Mouse (Mus musculus) right cerebral cortex, postnatal 25 days (tissue): ENCODE measurements around the gene Atrnl1.

Experiments used
- DNase-seq: peaks from one replicate; pipeline ENCODE4 v3.0.0; 2022

Atrnl1 gene

GRCm38 (mm10) chr19:57927566-57928523 is 317.0 kb downstream of the Atrnl1 start:
- DNase-seq, result no peak

DNA sequence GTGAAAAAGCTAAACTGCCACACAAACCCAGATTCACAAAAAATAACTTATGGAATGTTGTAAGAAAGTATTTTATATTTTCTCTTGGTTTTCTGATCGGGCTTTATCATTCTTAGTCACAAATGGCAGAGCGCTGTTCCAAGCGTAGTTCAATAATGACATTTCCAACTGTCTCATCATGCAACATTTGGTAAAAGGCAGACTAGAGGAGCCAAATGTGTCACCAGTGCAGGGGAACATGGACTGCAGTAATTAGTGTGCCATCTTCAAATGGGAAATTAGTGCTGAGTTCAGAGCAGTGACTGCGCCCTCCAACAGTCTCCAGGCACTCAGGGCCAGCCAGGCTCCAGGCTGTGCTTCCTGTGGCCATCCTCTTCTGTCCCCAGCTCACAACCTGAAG is 320.8 kb downstream of the Atrnl1 start:
- DNase-seq, result no peak

DNA sequence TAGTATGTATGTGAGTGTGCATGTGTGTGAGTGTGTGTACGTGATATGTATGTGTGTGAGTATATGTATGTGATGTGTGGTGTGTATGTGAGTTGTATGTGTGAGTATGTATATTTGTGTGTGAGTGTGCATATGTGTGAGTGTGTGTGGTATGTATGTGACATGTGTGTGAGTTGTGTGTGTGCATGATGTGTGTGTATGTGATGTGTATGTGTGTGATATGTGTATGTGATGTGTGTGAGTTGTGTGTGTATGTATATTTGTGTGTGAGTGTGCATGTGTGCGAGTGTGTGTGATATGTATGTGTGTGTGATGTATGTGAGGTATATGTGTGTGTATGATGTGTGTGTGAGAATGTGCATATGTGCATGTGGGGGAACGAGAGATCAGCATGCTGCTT is 326.0 kb downstream of the Atrnl1 start:
- DNase-seq, result no peak

GRCm38 (mm10) chr19:57939166-57939565 is 328.3 kb downstream of the Atrnl1 start:
- DNase-seq, result no peak

GRCm38 (mm10) chr19:57941529-57941928 is 330.7 kb downstream of the Atrnl1 start:
- peak; percentile 58 for DNase-seq

DNA sequence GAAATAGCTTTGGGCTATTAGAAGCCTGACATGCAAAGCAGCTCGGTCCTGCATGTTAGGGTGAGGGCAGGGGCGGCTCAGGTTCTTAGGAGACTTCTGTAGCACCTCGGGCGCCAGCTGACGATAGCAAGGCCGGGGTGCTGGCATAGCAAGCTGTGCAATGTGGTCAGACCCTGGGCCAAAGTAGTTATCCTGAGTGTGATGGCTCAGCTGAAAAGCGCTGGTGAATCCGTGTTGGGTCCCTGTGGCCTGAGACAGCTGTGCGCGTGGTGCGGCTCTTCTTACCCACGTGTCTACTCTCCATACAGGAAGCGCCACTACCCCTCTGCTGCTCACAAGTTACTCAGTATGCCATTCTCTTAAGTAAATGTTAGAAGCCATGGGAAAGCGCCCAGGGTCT is 331.4 kb downstream of the Atrnl1 start:
- no peak for DNase-seq

GRCm38 (mm10) chr19:57943308-57943707 is 332.5 kb downstream of the Atrnl1 start:
- no peak for DNase-seq

DNA sequence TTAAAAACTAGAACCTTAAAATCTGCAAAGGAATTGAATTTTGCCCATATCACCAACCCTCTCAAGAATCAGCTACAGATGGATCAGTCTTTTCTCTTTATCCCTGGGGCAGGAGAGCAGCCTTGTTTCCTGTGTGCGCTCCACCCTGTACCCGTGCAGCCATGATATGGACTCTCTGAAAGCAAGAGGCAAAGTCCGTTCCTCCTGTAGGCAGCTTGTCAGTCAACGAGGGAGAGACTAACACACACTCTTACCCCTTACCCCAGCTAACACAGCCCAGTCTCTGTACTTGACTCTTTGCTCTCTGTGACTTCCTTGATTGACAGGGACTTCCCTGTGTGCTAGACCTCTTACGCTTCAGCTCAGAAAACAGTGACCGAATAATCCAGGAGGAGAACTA is 333.8 kb downstream of the Atrnl1 start:
- DNase-seq, result no peak

DNA sequence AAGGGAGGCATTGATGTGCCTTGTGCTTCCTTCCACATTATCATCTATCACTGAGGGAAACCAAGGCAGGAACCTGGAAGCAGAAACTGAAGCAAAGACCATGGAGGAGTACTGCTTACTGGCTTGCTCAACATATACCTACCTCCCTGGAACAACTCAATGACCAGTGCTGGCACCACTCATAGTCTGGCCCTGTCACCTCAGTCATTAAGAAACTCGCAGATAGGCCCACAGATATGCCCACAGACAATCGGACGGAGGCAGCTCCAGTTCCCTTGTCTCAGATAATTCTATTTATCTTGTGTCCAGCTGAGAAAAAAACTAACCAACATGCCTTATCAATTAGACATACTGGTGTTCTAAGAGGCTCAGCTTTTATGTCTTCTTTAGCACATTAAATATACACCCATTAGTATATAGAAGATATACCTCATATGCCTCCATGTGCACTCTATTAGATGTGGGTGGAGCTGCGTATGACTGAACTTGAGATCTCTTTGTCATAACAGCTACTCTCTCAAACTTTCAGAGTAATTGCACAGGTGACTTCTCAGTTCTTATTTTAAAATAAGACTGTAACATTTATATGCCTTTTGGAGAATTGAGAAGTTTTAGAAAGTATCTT is 334.9 kb downstream of the Atrnl1 start:
- DNase-seq, result no peak

- DNase-seq, result no peak
Observed at GRCm38 (mm10) chr19:57948489-57948888, 337.7 kb downstream of the Atrnl1 start.

DNA sequence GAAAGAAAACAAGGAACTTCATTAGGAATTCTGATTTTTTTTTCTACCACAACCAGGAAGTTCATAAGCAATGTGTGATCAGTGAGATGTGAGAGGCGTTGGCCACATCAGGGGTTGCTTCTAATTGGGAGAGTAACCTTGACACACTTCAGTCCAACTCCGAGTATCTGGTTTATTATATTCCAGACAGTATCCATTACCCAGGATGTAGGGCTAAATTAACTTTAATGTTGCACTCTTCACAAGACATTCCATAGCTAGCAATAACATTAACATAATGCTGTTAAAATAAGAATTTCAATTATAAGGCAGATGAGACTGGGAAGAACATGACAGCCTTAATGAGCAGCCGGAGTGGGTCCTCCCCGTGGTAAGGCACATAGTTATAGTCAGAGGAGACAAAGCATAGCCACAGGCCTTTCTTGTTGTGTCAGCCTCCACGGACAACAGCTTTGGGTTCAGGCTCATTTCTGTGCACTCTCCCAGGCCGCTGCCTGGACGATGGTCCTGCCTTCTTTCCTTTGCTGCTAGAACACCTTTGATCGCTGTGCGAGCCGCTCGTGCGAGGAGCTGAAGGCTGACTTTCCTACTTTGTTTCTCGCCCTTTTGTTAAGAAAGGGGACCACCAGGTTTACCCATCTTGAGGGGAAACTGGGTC is 338.6 kb downstream of the Atrnl1 start:
- no peak for DNase-seq

- DNase-seq, result no peak
Observed at GRCm38 (mm10) chr19:57954131-57954530, 343.3 kb downstream of the Atrnl1 start.

GRCm38 (mm10) chr19:57956459-57956858 is 345.6 kb downstream of the Atrnl1 start:
- no peak for DNase-seq

- no peak for DNase-seq
Observed at GRCm38 (mm10) chr19:57957363-57957762, 346.5 kb downstream of the Atrnl1 start.

DNA sequence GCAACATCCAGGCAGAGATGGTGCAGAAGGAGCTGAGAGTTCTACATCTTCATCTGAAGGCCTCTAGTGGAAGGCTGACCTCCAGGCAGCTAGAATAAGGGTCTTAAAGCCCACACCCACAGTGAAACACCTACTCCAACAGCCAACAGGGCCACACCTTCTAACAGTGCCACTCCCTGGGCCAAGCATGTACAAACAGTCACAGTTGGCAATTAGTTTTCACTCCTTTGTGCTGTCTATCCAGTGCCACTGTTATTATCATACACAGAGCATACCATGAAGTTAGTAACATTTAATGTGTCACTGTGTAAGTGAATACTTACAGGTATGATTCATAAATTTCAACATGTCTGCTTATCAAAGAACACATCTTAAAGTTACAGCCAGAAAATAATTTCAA is 347.3 kb downstream of the Atrnl1 start:
- no peak for DNase-seq

GRCm38 (mm10) chr19:57958726-57959125 is 347.9 kb downstream of the Atrnl1 start:
- no peak for DNase-seq

- no peak for DNase-seq
Observed at GRCm38 (mm10) chr19:57961321-57961720, 350.5 kb downstream of the Atrnl1 start.

DNA sequence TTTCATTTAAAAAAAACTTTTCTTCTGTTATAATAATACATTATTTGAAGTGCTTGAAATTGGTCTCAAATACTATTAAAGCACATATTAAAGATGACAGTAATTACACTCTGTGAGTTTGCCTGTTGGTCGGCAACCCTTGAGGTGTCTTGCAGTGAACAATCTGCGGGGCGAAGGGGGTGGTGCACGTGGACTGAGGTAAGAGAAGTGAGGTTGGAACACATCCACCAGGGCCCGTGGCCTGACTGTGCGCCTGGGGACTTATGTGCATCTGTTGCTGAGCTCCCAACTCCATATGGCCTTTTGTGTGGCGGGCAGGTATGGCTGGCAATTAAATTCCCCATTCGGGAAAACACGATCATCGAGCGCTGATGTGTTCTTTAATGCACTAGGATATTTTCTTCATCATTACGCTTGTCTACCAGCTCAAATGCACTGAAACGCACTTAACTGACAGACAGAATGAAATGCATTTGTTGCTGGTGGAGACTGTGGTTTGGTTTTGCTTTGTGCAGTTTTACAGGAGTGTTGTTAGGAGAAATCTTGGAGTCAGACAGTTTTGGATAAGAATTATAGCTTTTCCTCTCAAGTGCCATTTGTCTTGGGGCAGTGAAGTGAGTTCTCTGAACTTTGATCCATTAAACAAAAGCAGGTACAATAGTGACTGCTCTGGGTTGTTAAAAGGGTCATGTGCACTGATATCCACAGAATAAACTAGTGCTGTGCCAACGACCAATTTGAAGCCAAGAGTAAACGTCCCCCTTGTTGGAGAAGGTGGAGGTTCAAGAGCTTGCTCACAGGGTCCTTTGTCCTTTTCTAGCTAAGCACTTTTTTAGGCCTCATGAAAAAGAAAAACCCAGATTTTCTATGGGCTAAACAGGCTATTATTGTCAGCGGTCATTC is 351.2 kb downstream of the Atrnl1 start:
- no peak for DNase-seq

DNA sequence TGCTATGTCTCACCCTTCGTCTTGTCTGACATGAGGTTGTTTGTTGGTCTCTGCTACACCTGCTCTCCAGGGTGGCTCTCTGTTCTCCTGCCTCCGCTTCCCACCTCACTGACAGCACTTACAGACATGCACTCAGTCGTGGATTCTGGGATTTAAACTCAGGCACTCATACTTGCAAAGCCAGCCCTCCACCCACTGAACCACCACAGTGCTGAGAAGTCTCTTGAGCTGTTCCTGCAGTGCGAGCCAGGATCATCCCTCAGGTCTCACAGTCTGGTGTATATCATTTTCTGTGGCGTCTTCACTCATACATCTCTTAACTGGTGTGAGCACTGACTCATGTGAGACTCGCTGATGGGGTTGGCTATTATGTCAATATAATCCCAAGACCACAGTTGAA is 353.0 kb downstream of the Atrnl1 start:
- no peak for DNase-seq

GRCm38 (mm10) chr19:57969766-57970165 is 358.9 kb downstream of the Atrnl1 start:
- peak; percentile 59 for DNase-seq

GRCm38 (mm10) chr19:57970342-57970895 is 359.6 kb downstream of the Atrnl1 start:
- DNase-seq, result peak; percentile 41

GRCm38 (mm10) chr19:57975201-57975600 is 364.4 kb downstream of the Atrnl1 start:
- DNase-seq, result no peak
